Mouse (Mus musculus) limb, embryonic 14.5 days (tissue): ENCODE data around the gene Cyp11a1. TPM values are rescaled to one million over a fixed set of nuclear protein-coding genes. Genes with fewer than 3 reads are reported as not detected.

Experiments used
- ATAC-seq: fragments of 200-750 bp; cut with Nextera tagmentation; 2 replicates; pipeline ENCODE4 v1.8.0; 2017; ENCODE audit warnings: low read depth, moderate number of reproducible peaks, moderate TSS enrichment; ENCODE audit not compliant: low FRiP score
- DNase-seq: peaks from one replicate; pipeline ENCODE4 v3.0.0-alpha.2; 2015; ENCODE audit warnings: low spot score
- H3K27ac ChIP-seq: fragments of 300-500 bp; sonication (generic); replicated peaks from 2 replicates; pipeline ENCODE4 v1.5.1; 2014; ENCODE audit warnings: low read depth, mild to moderate bottlenecking, low read length, moderate library complexity, mixed read lengths
- H3K27me3 ChIP-seq: fragments of 300-500 bp; sonication (generic); 2 replicates; pipeline ENCODE4 v1.6.1; 2014; ENCODE audit warnings: low read length, mixed read lengths; ENCODE audit not compliant: control insufficient read depth, insufficient read depth
- H3K36me3 ChIP-seq: fragments of 300-500 bp; sonication (generic); 2 replicates; pipeline ENCODE4 v1.6.1; 2014; ENCODE audit warnings: mild to moderate bottlenecking, low read length, moderate library complexity, mixed read lengths; ENCODE audit not compliant: control insufficient read depth, insufficient read depth
- H3K4me1 ChIP-seq: fragments of 300-500 bp; sonication (generic); 2 replicates; pipeline ENCODE4 v1.6.1; 2014; ENCODE audit warnings: antibody characterized with exemption, low read length, mixed read lengths; ENCODE audit not compliant: control insufficient read depth, insufficient read depth
- H3K4me2 ChIP-seq: fragments of 300-500 bp; sonication (generic); replicated peaks from 2 replicates; pipeline ENCODE4 v1.6.1; 2014; ENCODE audit warnings: low read depth, mild to moderate bottlenecking, low read length, moderate library complexity; ENCODE audit not compliant: severe bottlenecking
- H3K4me3 ChIP-seq: fragments of 300-500 bp; sonication (generic); replicated peaks from 2 replicates; pipeline ENCODE4 v1.5.1; 2014; ENCODE audit warnings: low read length
- H3K9ac ChIP-seq: fragments of 300-500 bp; sonication (generic); 2 replicates; pipeline ENCODE4 v1.6.1; 2014; ENCODE audit warnings: mild to moderate bottlenecking, low read depth, low read length, moderate library complexity; ENCODE audit not compliant: severe bottlenecking
- H3K9me3 ChIP-seq: fragments of 300-500 bp; sonication (generic); 2 replicates; pipeline ENCODE4 v1.6.1; 2016; ENCODE audit warnings: low read length; ENCODE audit not compliant: control insufficient read depth
- POLR2A ChIP-seq: fragments of 200-500 bp; IDR thresholded peaks from 2 replicates; pipeline ENCODE4 v1.8.0; 2012; ENCODE audit warnings: inconsistent platforms, mild to moderate bottlenecking, moderate library complexity, borderline replicate concordance; ENCODE audit not compliant: insufficient read depth, insufficient read length; ENCODE audit errors: extremely low read depth
- WGBS: fragments of 180-500 bp; shearing (Covaris S2); extraction: QIAGEN DNeasy Blood & Tissue Kit; methylation state at CpG from one replicate; pipeline ENCODE4 v1.1.7; 2014; 5-methylcytosine and 5-hydroxymethylcytosine counted together
- polyA plus RNA-seq, 2 experiments: library from polyadenylated mRNA; depleted of rRNA in 1 of 2; stranded (reverse) in 1 of 2; unstranded in 1 of 2; fragments of >200 nt; fragmentation: Nextera tagmentation in 1 of 2; extraction: Ambion mirVana in 1 of 2; gene quantifications; 2 replicates each; pipeline versions ENCODE4 v1.2.1 to v1.2.3; 2012 to 2014

Gene Cyp11a1
- polyA plus RNA-seq, 2 experiments = 3.3 to 5.7 TPM

- Histone ChIP-seq H3K4me1 (peaks cover 4% of the 10 kb centered on the region; the same call in 1 of the 2 replicates), H3K4me3 (no peak overlapping the region), H3K4me2 (no peak overlapping the region), H3K27me3 (no peaks in the 10 kb centered on the region), H3K9ac (no peak overlapping the region), H3K9me3 (no peaks in the 10 kb centered on the region), H3K36me3 (no peaks in the 10 kb centered on the region), H3K27ac (no peak overlapping the region)
- 11% methylated on average over 3 of the region's 3 CpGs for WGBS
- ATAC-seq (peak; percentile 77), DNase-seq (peak; percentile 68)
- TF ChIP-seq POLR2A = no peak
Measured at GRCm38 (mm10) chr9:58053102-58053501, 46.9 kb downstream of the Cyp11a1 start.

GRCm38 (mm10) chr9:58053544-58053943 is 47.3 kb downstream of the Cyp11a1 start:
- no peak for TF ChIP-seq POLR2A
- Histone ChIP-seq H3K4me2 (no peak overlapping the region), H3K27ac (no peak overlapping the region), H3K4me1 (peaks cover 4% of the 10 kb centered on the region; the same call in 1 of the 2 replicates), H3K9me3 (no peaks in the 10 kb centered on the region), H3K9ac (no peak overlapping the region), H3K4me3 (no peak overlapping the region), H3K36me3 (no peaks in the 10 kb centered on the region), H3K27me3 (no peaks in the 10 kb centered on the region)
- no peak for ATAC-seq
- WGBS = 40% methylated on average over 3 of the region's 3 CpGs
- no peak for DNase-seq

- H3K27me3 ChIP-seq = no peaks in the 10 kb centered on the region
- peaks cover 4% of the 10 kb centered on the region; the same call in 1 of the 2 replicates for H3K4me1 ChIP-seq
- no peak for DNase-seq
- H3K4me2 ChIP-seq = no peak overlapping the region
- no peak overlapping the region for H3K9ac ChIP-seq
- no peak for TF ChIP-seq POLR2A
- no peak for ATAC-seq
- no peak overlapping the region for H3K27ac ChIP-seq
- H3K4me3 ChIP-seq = no peak overlapping the region
- no peaks in the 10 kb centered on the region for H3K36me3 ChIP-seq
- no peaks in the 10 kb centered on the region for H3K9me3 ChIP-seq
- WGBS = 90% methylated on average over 1 of the region's 1 CpGs
Measured at GRCm38 (mm10) chr9:58054032-58054431, 47.8 kb downstream of the Cyp11a1 start.

- Histone ChIP-seq H3K4me2 (no peak overlapping the region), H3K27ac (no peak overlapping the region), H3K27me3 (no peaks in the 10 kb centered on the region), H3K4me1 (peaks cover 4% of the 10 kb centered on the region; the same call in 1 of the 2 replicates), H3K36me3 (no peaks in the 10 kb centered on the region), H3K9me3 (no peaks in the 10 kb centered on the region), H3K4me3 (no peak overlapping the region), H3K9ac (no peak overlapping the region)
- DNase-seq (no peak), ATAC-seq (no peak)
- 66% methylated on average over 5 of the region's 5 CpGs for WGBS
- no peak for TF ChIP-seq POLR2A
Measured at GRCm38 (mm10) chr9:58055666-58056065, 49.5 kb downstream of the Cyp11a1 start.

GRCm38 (mm10) chr9:58059920-58060319 is 53.7 kb downstream of the Cyp11a1 start:
- no peak for TF ChIP-seq POLR2A
- ATAC-seq (no peak), DNase-seq (no peak)
- H3K9me3 ChIP-seq = no peaks in the 10 kb centered on the region
- no peak overlapping the region for H3K27ac ChIP-seq
- H3K27me3 ChIP-seq = no peaks in the 10 kb centered on the region
- no peak overlapping the region for H3K9ac ChIP-seq
- WGBS = 33% methylated on average over 1 of the region's 1 CpGs
- no peak overlapping the region for H3K4me3 ChIP-seq
- no peaks in the 10 kb centered on the region for H3K36me3 ChIP-seq
- no peaks in the 10 kb centered on the region for H3K4me1 ChIP-seq
- no peak overlapping the region for H3K4me2 ChIP-seq
